Mouse (Mus musculus) liver, adult 2 months (tissue): ENCODE results near the gene Tomm40l.

Experiments used
- CTCF ChIP-seq: fragments of 200-500 bp; IDR thresholded peaks from 2 replicates; pipeline ENCODE4 v1.5.1; 2011; ENCODE audit warnings: low read depth, low read length, control low read depth
- POLR2A ChIP-seq: fragments of 200-500 bp; IDR thresholded peaks from 2 replicates; pipeline ENCODE4 v1.6.1; 2011; ENCODE audit warnings: low read length, control low read depth; ENCODE audit not compliant: insufficient read depth; ENCODE audit errors: extremely low read depth

DNA sequence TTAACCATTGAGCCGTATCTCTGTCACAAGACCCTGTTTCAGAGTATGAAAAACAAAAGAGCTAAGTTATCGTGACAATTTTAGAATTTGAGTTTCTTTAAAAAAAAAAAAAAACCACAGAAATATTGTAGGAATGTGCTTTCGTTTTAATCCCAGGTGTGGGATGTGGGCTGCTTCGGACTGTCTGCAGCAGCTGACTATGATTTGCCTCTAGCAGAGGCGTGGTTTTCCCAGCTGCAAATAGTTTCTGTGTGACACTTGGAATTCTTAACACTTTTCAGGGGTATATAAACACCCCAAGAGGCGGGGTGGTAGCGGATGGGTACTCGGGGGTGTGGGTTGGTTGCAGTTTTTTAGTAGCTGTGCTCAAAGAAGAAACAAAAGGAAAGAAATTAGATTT is 23.0 kb upstream of the Tomm40l start:
- no peak for TF ChIP-seq CTCF
- no peak for TF ChIP-seq POLR2A
